Mouse (Mus musculus): ENCODE measurements at regions not wholly inside any gene's neighbourhood (a gene's known extent, or its start where the extent isn't known, plus 50 kb on each side); places are given as distances from the start of the nearest gene placed in this dataset.
A peak's percentile ranks its signal among the peaks of the same experiment; 100 is the strongest.

DNA sequence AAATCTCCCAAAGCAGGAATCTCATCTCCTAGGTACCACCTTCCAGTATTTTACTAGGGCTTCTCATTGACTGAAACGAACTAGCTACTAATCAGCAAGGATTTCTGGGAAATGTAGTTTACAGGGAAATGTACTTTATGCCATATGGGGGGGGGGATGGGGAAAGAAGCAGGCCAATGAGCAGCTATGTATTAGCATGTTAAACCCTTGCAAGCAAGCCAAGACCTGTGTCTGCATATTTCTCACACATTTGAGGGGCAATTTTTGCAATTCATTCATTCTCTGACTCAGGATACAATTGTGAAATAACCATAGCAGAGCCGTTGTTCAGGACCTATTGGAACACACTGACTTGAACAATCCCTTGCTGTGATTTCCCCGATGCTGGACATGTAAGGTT, 454.3 kb upstream of the Tbx3 start:
- no peak for DNase-seq (ENCODE audit: low spot score in 2 of 2)

GRCm38 (mm10) chr5:119217077-119217476, 453.4 kb upstream of the Tbx3 start:
- DNase-seq (ENCODE audit: low spot score in 2 of 2), result no peak

- no peak for DNase-seq (ENCODE audit: low spot score in 2 of 2)
Measured at GRCm38 (mm10) chr5:119228691-119229090, 441.8 kb upstream of the Tbx3 start.

DNA sequence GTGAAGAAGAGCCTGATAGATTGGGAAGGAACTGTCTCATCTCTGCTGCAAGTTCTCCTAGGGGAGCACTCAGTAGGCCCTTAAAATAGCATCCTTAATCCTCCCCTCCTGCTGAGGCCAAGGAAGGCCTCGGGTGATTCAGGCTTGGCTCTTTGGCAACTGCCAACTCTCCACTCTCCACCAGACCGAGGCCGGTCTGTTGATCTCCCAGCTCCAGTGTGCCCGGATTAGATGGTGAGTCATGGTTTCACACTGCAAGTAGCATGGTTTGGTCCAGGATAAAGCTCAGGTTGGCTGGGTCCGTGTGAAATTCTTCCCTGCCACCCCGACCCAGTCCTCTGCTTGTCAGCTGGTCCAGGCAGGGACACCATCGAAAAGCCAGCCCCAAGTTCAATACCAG, 437.5 kb upstream of the Tbx3 start:
- DNase-seq (ENCODE audit: low spot score in 2 of 2), result no peak

DNA sequence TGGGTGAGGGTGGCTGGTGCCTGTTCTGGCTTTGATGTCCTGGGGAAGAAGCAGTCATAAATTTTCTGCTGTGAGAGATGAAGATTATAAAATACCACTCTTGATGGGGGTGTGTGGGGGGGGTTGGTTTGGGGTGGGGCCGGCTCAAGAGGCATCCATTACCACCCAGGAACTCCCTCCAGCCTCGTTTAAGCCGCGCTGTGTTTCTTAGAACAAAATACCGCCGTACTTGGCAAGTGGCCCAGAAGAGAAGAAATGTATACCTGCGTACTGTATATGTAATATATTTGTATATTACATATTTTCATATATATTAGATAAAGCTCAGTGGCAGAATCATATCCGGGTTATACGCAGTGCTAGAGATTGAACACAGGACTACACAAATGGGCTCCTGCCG, 434.6 kb upstream of the Tbx3 start:
- no peak for DNase-seq (ENCODE audit: low spot score in 2 of 2)

- peak; percentile 22 to 38 for DNase-seq (ENCODE audit: low spot score in 2 of 2)
Measured at GRCm38 (mm10) chr5:119246824-119247223, 423.6 kb upstream of the Tbx3 start.

- no peak for DNase-seq (ENCODE audit: low spot score in 2 of 2)
Measured at GRCm38 (mm10) chr5:119248626-119249025, 421.8 kb upstream of the Tbx3 start.

- no peak for DNase-seq (ENCODE audit: low spot score in 2 of 2)
Measured at GRCm38 (mm10) chr5:119249124-119249718, 421.2 kb upstream of the Tbx3 start.

- no peak for DNase-seq (ENCODE audit: low spot score in 2 of 2)
Measured at GRCm38 (mm10) chr5:119251311-119252047, 419.0 kb upstream of the Tbx3 start.

DNA sequence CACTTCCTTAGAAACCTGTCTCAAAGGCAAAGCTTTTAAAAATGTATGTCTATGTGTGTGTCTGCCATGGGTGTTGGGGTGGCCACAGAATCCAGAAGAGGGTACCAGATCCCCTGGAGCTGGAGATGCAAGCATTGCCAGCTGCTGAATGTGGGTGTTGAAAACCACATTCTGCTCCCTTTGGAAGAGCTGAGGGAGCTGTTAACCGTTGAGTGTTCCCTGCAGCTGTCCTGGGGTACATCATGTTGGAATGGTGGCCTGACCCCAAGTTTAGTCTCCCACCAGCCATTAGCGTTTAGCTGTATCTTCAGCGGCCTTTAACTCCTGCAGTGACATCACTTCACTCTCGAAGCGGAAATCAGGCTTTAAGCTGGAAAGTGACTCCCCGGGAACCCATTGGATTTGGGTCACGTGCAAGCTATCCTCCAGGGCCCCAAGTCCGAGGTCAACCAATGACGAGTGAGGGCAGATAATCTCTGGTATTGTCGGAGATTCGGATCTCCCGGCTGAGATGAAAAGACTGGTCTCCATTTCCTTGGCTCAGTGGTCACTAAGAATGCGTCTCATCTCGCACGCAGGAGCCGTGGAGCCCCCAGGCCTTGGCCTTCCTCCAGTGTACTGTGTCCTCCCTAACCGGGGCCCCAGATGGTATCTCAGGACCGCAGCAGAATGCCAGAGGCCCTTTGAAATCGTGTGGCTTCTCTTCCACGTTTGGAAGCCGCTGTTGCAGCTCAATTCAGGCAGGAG, 412.9 kb upstream of the Tbx3 start:
- DNase-seq (ENCODE audit: low spot score in 2 of 2), result no peak

- no peak for DNase-seq (ENCODE audit: low spot score in 2 of 2)
Measured at GRCm38 (mm10) chr5:119258831-119259230, 411.6 kb upstream of the Tbx3 start.

DNA sequence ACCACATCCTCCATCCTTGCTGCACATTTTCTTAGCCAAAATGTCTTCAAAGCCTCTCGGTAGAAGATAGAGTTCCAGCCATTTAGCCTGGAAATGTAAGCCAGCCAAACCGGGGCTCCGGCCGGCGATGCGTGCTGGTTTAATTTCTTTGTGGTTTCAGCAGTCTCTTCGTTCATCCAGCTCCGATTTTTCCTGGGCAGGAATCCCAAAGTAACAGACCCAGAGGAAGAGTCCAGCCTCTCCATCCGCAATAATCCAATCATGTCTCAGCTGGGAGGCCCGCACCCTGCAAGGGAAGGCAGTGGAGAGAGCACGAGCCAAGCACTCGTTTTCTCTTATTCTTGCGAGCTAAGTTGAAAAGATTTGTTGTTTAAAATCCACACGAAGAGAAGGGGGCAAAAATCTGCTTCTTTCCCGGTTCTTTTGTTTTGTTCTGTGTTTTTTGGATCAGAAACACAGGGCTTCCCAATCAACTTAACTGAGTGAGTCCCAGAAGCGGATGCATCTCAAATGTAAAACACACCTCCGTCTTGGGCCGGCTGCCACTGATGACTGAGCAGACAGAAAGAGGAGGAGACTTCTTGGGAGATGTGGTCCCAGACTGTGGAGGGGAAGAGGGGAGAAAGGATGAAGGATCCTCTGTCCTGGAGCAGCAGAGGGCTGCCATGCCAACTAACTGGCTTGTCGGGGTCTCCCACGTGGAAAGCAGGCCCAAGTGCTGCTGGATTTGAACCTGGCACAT, 405.1 kb upstream of the Tbx3 start:
- no peak for DNase-seq (ENCODE audit: low spot score in 2 of 2)

DNA sequence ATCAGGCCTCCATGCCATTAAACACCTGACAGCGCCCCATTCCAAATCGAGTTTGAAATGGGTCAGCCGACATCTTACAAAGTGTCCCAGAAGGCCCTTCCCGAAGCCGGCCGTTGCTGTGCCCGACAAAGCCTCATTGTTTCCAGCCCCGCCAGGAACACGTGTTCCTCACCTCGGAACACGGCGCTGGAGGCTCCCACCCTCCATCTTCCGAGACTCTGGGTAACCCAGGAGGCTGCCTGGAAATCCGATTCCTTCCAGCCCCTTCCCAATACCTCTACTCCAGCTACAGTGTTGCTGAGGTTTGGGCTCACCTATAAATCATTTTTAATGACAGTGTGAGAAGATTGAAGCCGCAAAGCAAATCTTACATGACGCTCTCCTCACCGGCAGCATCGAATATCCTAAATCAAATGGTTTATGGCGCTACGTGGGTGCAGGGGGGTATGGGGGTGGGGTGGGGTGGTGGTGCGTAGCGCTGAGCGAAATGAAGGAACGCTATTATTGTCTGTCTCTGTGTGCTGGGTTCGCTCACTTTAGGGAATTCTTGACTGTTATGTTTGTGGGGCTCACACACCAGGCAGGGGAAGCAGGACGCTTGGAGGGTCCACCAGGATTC, 399.1 kb upstream of the Tbx3 start:
- DNase-seq (ENCODE audit: low spot score in 2 of 2), result no peak

GRCm38 (mm10) chr5:119273203-119273602, 397.3 kb upstream of the Tbx3 start:
- DNase-seq (ENCODE audit: low spot score in 2 of 2), result no peak

DNA sequence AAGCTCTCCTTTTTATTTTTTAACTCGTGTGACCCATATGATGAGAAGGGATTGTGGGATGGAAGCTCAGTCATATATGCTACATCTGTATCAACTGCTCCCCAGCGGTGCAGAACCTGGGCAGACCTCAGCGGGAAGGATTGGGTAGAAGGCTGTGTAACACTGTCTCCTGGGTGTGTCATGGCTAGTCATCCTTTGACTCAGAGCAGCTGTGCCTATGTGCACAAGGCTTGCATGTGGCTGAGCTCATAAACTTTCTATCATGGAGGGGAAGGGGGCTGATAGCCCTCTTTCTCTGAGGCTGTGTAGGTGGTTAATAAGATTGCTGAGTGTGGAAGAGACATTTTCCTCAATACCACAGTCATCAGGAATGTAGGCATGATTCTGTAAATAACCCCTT, 396.9 kb upstream of the Tbx3 start:
- no peak for DNase-seq (ENCODE audit: low spot score in 2 of 2)

DNA sequence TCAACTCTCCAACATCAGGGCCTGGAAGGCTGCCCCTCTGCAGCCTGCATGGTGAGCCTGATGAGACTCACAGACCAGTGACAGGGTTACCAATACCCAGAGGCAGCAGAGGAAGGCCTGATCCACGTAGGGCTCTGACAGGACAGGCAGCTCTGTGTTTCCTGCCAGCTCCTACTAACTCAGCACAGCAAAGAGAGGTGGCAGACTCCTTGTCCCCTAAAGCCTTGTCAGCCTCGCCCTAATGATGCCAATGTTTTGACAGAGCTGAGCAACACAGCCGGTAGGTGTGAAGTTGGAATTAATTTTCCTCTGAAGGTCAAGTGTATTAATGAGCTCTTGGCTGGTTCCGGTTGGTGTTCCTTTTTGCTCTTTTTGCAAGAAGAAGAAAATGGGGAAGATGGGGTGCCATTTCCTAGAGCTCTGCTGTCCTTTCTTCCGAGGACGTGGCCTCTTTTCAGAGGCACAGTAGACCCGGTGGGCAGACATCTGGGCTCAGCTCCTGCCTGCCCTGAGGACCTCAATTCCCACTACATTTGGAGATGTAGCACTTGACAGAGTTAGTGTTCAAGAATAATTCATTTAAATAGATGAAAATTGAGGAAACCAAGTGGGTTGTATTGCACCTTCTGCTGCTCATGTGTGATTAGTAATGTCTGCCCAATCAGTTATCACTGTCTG, 395.5 kb upstream of the Tbx3 start:
- DNase-seq (ENCODE audit: low spot score in 2 of 2), result no peak

- no peak for DNase-seq (ENCODE audit: low spot score in 2 of 2)
Measured at GRCm38 (mm10) chr5:119280146-119280545, 390.3 kb upstream of the Tbx3 start.

DNA sequence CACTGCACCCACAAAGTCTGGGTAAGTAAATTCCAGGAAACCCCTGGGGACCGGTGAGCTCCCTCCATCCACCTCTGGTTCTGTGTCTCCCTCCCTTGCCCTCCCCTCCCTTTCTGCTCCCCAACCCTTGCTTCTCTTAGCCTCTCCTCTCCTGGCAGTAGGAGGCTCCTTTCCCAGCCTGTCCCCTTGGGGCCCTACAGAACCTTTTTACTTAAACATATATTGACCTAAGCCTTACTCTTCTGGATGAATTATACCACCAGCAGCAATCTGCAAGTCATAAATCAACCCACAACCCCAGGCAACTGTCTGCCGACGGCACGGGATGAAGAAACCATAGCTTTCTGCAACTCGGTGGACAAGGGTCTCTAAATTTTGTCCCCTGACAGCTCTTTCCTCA, 380.7 kb upstream of the Tbx3 start:
- no peak for DNase-seq (ENCODE audit: low spot score in 2 of 2)

- no peak for DNase-seq (ENCODE audit: low spot score in 2 of 2)
Measured at GRCm38 (mm10) chr5:119292323-119292722, 378.1 kb upstream of the Tbx3 start.

DNA sequence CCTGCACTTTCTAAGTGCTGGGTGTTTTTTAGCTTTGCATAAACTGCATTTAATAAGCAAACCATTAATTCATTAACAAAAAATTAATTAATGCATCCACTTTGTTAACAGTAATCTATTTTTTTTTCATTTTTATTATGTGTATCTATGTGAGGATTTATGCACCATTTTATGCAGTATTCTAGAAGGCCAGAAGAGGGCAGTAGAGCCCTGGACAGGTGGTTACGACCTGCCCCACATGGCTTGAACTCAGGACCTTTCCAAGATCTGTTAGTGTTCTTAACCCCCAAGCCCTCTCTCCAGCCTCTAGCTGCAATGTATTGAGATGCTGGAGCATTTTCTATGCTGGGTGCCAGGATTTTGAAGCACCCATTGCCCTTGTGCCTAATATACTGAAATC, 377.6 kb upstream of the Tbx3 start:
- DNase-seq (ENCODE audit: low spot score in 2 of 2), result no peak

DNA sequence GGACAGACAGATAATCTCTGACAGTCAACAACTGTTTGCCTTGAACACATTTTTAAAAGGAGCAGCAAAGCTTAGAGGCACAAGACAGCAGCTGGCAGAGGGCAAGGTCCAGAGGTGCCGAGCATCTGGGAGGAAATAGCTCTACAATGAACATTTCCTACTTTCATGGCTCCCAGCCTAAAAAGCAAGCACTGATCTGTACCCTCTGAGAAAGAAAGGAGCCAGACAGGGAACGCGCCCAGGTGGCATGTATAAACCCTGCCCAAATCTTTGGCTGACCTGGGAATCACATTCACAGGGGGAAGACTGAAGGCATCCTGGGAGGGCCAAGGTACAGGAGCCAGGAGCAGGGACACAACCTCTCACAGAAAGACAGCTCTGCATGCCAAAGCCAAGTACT, 371.2 kb upstream of the Tbx3 start:
- no peak for DNase-seq (ENCODE audit: low spot score in 2 of 2)
